19 mouse cellular contexts compared by ENCODE assay signal in the genomic region with DNA sequence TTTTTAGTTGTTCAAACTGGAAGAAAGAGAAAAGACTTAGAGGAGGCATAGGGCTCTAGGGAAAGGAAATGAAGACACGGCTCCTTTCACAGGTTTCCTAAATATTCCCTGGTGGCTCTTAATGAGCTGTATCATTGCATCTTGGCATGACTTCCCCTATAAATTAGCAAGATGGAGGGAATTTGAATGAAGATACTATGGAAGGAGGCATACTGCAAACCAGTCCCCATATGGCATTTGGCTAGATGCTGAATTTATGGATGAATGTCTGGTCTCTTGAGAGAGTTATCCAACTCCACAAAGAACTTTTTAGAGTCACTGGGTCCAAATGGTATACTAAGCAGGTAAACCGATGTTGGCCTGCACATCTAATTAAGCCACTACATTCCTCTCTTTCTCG.
"Had no signal": no experiment of that assay in that cellular context is flagged by ENCODE, and none has a peak within 500 bp of the region (broad histone marks: within the 10 kb centered on the region; RNA-seq: fewer than 3 reads in every experiment).

No protein-coding gene starts in this region.

- H3K27ac ChIP-seq: midbrain, embryonic 10.5 days; midbrain, embryonic 12.5 days; neural tube, embryonic 13.5 days; neural tube, embryonic 15.5 days had no signal

- H3K27me3 ChIP-seq: midbrain, embryonic 12.5 days; neural tube, embryonic 13.5 days; neural tube, embryonic 15.5 days had no signal

- H3K36me3 ChIP-seq: midbrain, embryonic 10.5 days; midbrain, embryonic 12.5 days; neural tube, embryonic 13.5 days; neural tube, embryonic 15.5 days had no signal

- H3K4me1 ChIP-seq: midbrain, embryonic 12.5 days; neural tube, embryonic 13.5 days; neural tube, embryonic 15.5 days had no signal

- H3K4me2 ChIP-seq: lung, embryonic 14.5 days; midbrain, embryonic 12.5 days; neural tube, embryonic 13.5 days; neural tube, embryonic 15.5 days had no signal

- H3K9ac ChIP-seq: lung, embryonic 14.5 days; midbrain, embryonic 12.5 days; neural tube, embryonic 13.5 days; neural tube, embryonic 15.5 days had no signal

- H3K9me3 ChIP-seq: midbrain, embryonic 10.5 days; midbrain, embryonic 12.5 days; neural tube, embryonic 13.5 days; neural tube, embryonic 15.5 days had no signal

- DNase-seq: lung, adult 18-20 months; lung, embryonic 14.5 days; lung, postnatal 10 days; lung, postnatal 4 days; midbrain, embryonic 14.5 days; retina, postnatal 1 day; right cerebral cortex, adult 18-20 months; right cerebral cortex, postnatal 25 days; right cerebral cortex, postnatal 4 days; spleen, adult 18-20 months; thymus, adult 18-20 months; thymus, postnatal 14 days; thymus, postnatal 36 days had no signal

- ATAC-seq: midbrain, embryonic 16.5 days had no signal

- H3K4me3 ChIP-seq: midbrain, embryonic 10.5 days; midbrain, embryonic 12.5 days; myocyte; neural tube, embryonic 13.5 days; neural tube, embryonic 15.5 days had no signal
